Mouse (Mus musculus): ENCODE measurements around the gene Adra1d.

Adra1d gene

DNA sequence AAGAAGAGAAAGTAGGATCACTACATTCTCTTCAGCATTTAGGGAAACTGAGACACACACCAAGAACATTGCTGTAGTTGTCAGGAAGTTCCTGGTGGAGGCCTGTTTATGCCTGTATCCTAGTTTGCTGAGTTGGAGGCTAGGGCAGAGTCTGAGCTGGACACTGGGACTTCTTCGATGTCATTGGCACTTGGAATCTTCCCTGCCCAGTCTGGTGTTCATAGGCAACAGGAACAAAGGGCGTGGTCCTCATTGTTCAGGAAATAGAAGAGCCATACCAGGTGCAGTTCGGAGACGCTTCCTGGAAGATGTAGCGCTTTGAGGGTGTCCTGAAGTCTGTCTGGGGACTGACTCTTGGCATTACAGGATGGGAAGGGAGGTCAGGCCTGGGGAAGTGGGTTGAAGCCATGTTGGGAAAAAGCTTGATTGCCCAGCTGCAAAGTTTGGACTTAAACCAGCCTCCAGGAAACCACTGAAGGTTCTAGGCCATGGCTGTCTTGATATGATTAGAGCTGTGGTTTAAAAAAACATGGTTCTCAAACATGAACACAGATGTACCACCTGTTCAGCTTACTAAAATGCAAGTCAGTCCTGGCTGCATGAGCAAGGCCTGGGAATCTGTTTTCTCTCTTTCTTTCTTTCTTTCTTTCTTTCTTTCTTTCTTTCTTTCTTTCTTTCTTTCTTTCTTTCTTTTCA, 65.8 kb downstream of the Adra1d start:
- DNase-seq (ENCODE audit: low read depth) = no peak

Data from induced T-regulatory cell, adult 2 months (primary cell).